Mouse (Mus musculus): ENCODE data around the gene Plod1. TPM values are rescaled to one million over a fixed set of nuclear protein-coding genes. Genes with fewer than 3 reads are reported as not detected.

Plod1 gene
- 83.8 and 102 TPM in 2 replicates for polyA plus RNA-seq (2014; fragmentation: Nextera tagmentation; extraction: Ambion mirVana)

DNA sequence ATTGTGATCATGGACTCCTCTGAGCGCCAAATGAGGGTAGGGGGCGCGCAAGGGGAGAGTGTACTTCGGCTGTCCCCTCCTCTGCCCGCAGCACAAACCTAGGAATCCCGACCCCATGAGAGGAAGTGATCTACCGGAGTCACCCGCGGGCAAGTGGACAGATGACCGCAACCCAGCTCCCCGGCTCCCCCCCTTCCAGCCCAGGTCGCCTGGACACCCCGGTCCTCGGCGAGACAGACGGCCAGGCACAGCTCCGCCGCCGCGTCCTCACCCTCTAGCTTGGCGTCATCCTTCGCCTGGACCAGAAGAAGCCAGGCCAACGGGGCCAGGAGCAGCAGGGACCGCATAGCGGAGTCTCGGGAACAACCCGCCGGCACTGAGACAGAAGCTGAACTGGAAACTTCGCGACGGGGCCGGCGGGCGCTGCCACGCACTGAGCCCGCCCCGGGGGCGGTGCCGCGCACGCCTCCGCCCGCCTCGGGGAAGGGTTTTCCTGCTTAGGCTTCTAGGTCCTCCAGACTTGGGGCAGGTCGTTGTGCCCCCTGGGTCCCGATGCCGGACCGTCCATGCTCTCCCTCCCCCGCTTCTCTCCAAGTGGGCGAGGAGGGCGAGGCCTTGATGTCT, at the start of gene Plod1:
TSS of gene Plod1 (minus strand) at position 437 of the 624 bp plus-strand sequence.
- peak; percentile 70 for ATAC-seq (ENCODE audit: low read depth)
- WGBS, result 0% methylated on average over 24 of the region's 51 CpGs
- DNase-seq (ENCODE audit: low spot score), result peak; percentile 88
- peak within 1 kb of the TSS; percentile 86 for H3K9ac ChIP-seq (ENCODE audit: low read depth, low read length)
- peak within 1 kb of the TSS; percentile 91 for H3K27ac ChIP-seq (replicated peaks; ENCODE audit: low read depth, low read length)
- H3K4me1 ChIP-seq (ENCODE audit: control insufficient read depth, insufficient read depth, low read length), result peaks cover 56% of the 10 kb centered on the region
- peaks cover 4% of the 10 kb centered on the region for H3K36me3 ChIP-seq (ENCODE audit: control insufficient read depth, insufficient read depth, low read length)
- no peaks in the 10 kb centered on the region for H3K27me3 ChIP-seq (replicated peaks; ENCODE audit: control insufficient read depth, insufficient read depth, low read length)
- no peaks in the 10 kb centered on the region for H3K9me3 ChIP-seq (ENCODE audit: control insufficient read depth, low read length)
- peak within 1 kb of the TSS; percentile 82 for H3K4me3 ChIP-seq (ENCODE audit: low read depth, low read length)
- H3K4me2 ChIP-seq (ENCODE audit: low read depth, low read length), result peak within 1 kb of the TSS; percentile 75

DNA sequence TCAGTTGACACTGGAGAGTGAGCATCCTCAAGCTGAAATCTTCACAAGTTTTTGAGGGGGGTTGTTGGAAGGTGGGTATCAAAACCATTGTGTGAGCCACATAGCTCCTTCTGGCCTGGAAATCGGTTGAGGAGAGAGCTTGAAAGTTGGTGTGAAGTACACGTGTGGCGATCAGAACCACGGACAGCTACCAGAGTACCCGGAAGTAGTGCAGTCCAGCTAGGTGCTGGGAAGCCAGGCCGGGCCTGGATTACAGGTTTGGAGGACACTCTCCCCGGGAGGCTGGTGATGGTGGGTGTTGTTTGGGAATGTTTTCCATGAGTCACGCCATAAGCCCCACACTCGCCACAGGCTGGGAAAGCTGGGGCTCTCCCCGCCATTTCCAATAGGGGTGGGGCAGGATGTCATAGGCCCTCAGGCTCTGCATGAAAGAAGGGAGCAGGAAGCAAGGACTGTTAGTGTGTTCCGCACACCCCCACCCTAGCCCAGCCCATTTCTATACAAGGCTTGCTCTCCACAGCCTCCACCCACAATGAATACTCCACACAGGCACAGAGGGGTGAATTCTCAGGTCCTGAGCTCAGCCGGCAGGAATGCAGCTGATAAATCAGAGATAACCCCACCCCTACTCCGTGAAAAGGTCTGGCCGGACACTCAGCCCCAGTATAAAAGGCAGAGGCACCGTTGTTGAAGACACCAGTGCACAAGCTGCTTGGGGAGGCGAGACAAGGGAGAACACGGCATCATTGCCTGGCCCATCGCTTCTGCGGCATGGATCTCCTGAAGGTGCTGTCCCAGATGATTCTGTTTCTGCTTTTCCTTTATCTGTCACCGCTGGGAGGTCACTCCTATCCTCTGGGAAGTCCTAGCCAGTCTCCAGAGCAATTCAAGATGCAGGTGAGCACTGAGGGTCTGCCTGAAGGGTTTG, 48.9 kb upstream of the Plod1 start, which contains the start of gene Nppb:
TSS of gene Nppb (plus strand) at position 584 of the 928 bp plus-strand sequence.
- no peak within 1 kb of the TSS for H3K27ac ChIP-seq (replicated peaks; ENCODE audit: low read depth, low read length)
- no peaks in the 10 kb centered on the region for H3K9me3 ChIP-seq (ENCODE audit: control insufficient read depth, low read length)
- H3K36me3 ChIP-seq (ENCODE audit: control insufficient read depth, insufficient read depth, low read length), result no peaks in the 10 kb centered on the region
- H3K27me3 ChIP-seq (replicated peaks; ENCODE audit: control insufficient read depth, insufficient read depth, low read length), result no peaks in the 10 kb centered on the region
- 28% methylated on average over 18 of the region's 20 CpGs for WGBS
- ATAC-seq (ENCODE audit: low read depth), result no peak
- H3K9ac ChIP-seq (ENCODE audit: low read depth, low read length), result no peak within 1 kb of the TSS
- no peak within 1 kb of the TSS for H3K4me2 ChIP-seq (ENCODE audit: low read depth, low read length)
- peak; percentile 57 for DNase-seq (ENCODE audit: low spot score)
- H3K4me1 ChIP-seq (ENCODE audit: control insufficient read depth, insufficient read depth, low read length), result no peaks in the 10 kb centered on the region
- no peak within 1 kb of the TSS for H3K4me3 ChIP-seq (ENCODE audit: low read depth, low read length)

- WGBS, result 78% methylated on average over 7 of the region's 7 CpGs
Measured at GRCm38 (mm10) chr4:147979441-147979860, 42.9 kb upstream of the Plod1 start.

DNA sequence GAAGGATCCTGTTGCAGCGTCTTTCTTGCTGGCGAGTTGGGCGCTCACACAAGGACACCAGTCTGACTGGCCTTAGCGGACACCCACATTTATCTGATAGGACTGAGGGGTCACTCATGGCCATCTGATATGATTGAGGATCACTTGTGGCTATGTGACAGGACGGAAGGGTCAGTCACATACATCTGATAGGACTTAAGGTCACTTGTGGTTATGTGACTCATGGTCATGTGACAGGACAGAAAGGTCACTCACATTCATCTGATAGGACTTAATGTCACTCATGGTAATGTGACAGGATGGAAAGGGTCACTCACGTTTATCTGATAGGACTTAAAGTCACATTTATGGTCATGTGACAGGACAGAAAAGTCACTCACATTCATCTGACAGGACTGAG, 41.8 kb upstream of the Plod1 start:
- 92% methylated on average over 6 of the region's 6 CpGs for WGBS

More at GRCm38 (mm10) chr4:147979441-147979860, 42.9 kb upstream of the Plod1 start:
- ATAC-seq (ENCODE audit: low read depth) (peak; percentile 47; the same call in 1 of the 2 replicates), DNase-seq (ENCODE audit: low spot score) (no peak)
- H3K36me3 ChIP-seq (ENCODE audit: control insufficient read depth, insufficient read depth, low read length), result no peaks in the 10 kb centered on the region
- no peaks in the 10 kb centered on the region for H3K4me1 ChIP-seq (ENCODE audit: control insufficient read depth, insufficient read depth, low read length)
- H3K4me3 ChIP-seq (ENCODE audit: low read depth, low read length), result no peak overlapping the region
- H3K9ac ChIP-seq (ENCODE audit: low read depth, low read length), result no peak overlapping the region
- no peak overlapping the region for H3K4me2 ChIP-seq (ENCODE audit: low read depth, low read length)
- H3K27ac ChIP-seq (replicated peaks; ENCODE audit: low read depth, low read length), result no peak overlapping the region
- H3K27me3 ChIP-seq (replicated peaks; ENCODE audit: control insufficient read depth, insufficient read depth, low read length), result no peaks in the 10 kb centered on the region
- no peaks in the 10 kb centered on the region; the same call in 1 of the 2 replicates for H3K9me3 ChIP-seq (ENCODE audit: control insufficient read depth, low read length)

DNA sequence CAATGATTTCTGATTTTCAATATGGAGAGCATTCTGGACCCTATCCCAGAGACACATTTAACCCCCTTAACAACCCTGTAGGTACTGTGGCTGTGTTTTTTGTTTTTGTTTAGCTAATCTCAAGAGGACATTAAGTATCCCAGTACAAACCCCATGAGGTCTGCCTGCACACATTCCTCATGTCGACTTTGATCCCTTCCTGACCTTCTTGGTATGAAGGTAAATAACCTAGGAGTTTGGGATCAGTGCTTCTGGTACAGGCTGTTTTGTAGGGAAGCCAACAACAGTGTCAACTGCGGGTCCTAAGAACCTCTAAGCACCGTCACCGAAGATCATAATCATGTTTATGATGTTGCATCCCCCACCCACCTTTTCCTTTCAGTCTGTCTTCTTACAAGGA, 41.2 kb upstream of the Plod1 start:
- no peaks in the 10 kb centered on the region for H3K27me3 ChIP-seq (replicated peaks; ENCODE audit: control insufficient read depth, insufficient read depth, low read length)
- no peak overlapping the region for H3K9ac ChIP-seq (ENCODE audit: low read depth, low read length)
- H3K27ac ChIP-seq (replicated peaks; ENCODE audit: low read depth, low read length), result no peak overlapping the region
- no peak for DNase-seq (ENCODE audit: low spot score)
- H3K4me3 ChIP-seq (ENCODE audit: low read depth, low read length), result no peak overlapping the region
- no peaks in the 10 kb centered on the region for H3K4me1 ChIP-seq (ENCODE audit: control insufficient read depth, insufficient read depth, low read length)
- WGBS, result 73% methylated on average over 4 of the region's 4 CpGs
- ATAC-seq (ENCODE audit: low read depth), result no peak
- H3K36me3 ChIP-seq (ENCODE audit: control insufficient read depth, insufficient read depth, low read length), result no peaks in the 10 kb centered on the region
- H3K4me2 ChIP-seq (ENCODE audit: low read depth, low read length), result no peak overlapping the region
- H3K9me3 ChIP-seq (ENCODE audit: control insufficient read depth, low read length), result no peaks in the 10 kb centered on the region; the same call in 1 of the 2 replicates

More for the DNA sequence above, 41.8 kb upstream of the Plod1 start:
- Histone ChIP-seq H3K4me1 (ENCODE audit: control insufficient read depth, insufficient read depth, low read length) (no peaks in the 10 kb centered on the region), H3K4me3 (ENCODE audit: low read depth, low read length) (no peak overlapping the region), H3K4me2 (ENCODE audit: low read depth, low read length) (no peak overlapping the region), H3K9ac (ENCODE audit: low read depth, low read length) (no peak overlapping the region), H3K36me3 (ENCODE audit: control insufficient read depth, insufficient read depth, low read length) (no peaks in the 10 kb centered on the region), H3K9me3 (ENCODE audit: control insufficient read depth, low read length) (no peaks in the 10 kb centered on the region; the same call in 1 of the 2 replicates), H3K27me3 (replicated peaks; ENCODE audit: control insufficient read depth, insufficient read depth, low read length) (no peaks in the 10 kb centered on the region), H3K27ac (replicated peaks; ENCODE audit: low read depth, low read length) (no peak overlapping the region)
- ATAC-seq (ENCODE audit: low read depth), result no peak
- DNase-seq (ENCODE audit: low spot score), result no peak

- DNase-seq (ENCODE audit: low spot score), result no peak
Measured at GRCm38 (mm10) chr4:147976237-147976636, 39.7 kb upstream of the Plod1 start.

DNA sequence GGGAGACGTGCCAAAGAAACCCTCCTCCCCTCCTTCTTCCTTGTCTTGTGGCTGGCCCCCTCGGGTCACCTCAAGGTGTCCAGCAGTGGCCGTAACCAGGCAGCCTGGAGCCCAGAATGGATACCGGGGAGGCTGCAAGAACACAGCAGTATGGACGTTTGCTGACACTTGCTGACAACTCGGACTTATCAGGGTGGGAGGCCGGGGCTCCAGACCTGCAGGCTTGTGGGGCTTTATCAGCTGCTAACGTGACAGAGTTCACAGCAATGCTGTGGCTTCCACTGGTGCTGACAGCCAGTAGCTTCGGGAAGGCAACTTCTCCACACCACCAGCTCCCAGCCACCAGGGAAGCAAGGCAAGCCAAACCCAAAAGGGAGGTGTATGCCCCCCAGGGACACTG, 32.8 kb upstream of the Plod1 start:
- no peak overlapping the region for H3K4me2 ChIP-seq (ENCODE audit: low read depth, low read length)
- H3K27me3 ChIP-seq (replicated peaks; ENCODE audit: control insufficient read depth, insufficient read depth, low read length), result no peaks in the 10 kb centered on the region
- WGBS, result 53% methylated on average over 9 of the region's 9 CpGs
- no peak overlapping the region for H3K4me3 ChIP-seq (ENCODE audit: low read depth, low read length)
- H3K9me3 ChIP-seq (ENCODE audit: control insufficient read depth, low read length), result no peaks in the 10 kb centered on the region
- H3K27ac ChIP-seq (replicated peaks; ENCODE audit: low read depth, low read length), result no peak overlapping the region
- H3K4me1 ChIP-seq (ENCODE audit: control insufficient read depth, insufficient read depth, low read length), result no peaks in the 10 kb centered on the region
- DNase-seq (ENCODE audit: low spot score), result no peak
- ATAC-seq (ENCODE audit: low read depth), result no peak
- H3K36me3 ChIP-seq (ENCODE audit: control insufficient read depth, insufficient read depth, low read length), result no peaks in the 10 kb centered on the region
- no peak overlapping the region for H3K9ac ChIP-seq (ENCODE audit: low read depth, low read length)

More at GRCm38 (mm10) chr4:147976237-147976636, 39.7 kb upstream of the Plod1 start:
- Histone ChIP-seq H3K4me3 (ENCODE audit: low read depth, low read length) (no peak overlapping the region), H3K4me1 (ENCODE audit: control insufficient read depth, insufficient read depth, low read length) (no peaks in the 10 kb centered on the region), H3K27ac (replicated peaks; ENCODE audit: low read depth, low read length) (no peak overlapping the region), H3K9ac (ENCODE audit: low read depth, low read length) (no peak overlapping the region), H3K4me2 (ENCODE audit: low read depth, low read length) (no peak overlapping the region), H3K27me3 (replicated peaks; ENCODE audit: control insufficient read depth, insufficient read depth, low read length) (no peaks in the 10 kb centered on the region), H3K36me3 (ENCODE audit: control insufficient read depth, insufficient read depth, low read length) (no peaks in the 10 kb centered on the region), H3K9me3 (ENCODE audit: control insufficient read depth, low read length) (no peaks in the 10 kb centered on the region; the same call in 1 of the 2 replicates)
- WGBS, result 70% methylated on average over 3 of the region's 3 CpGs
- no peak for ATAC-seq (ENCODE audit: low read depth)

DNA sequence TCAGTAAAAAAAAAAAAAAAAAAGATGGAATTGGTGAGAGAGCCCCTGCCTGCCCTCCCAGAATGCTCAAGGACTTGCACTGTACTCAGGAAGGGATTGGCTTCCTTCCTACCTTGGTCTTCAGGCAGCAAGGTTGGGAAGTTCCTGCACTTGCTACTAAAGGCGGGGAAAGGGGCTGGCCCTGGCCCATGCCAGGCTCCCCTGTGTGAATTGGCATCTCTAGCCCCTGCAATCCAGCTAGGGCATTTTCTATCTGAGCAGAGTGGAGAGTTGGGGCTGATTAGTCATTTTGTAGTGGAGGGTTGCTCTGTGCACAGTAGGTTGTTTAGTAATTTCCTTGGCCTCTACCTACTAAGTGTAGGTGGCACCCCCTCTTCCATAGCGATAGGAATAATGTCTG, 32.2 kb upstream of the Plod1 start:
- ATAC-seq (ENCODE audit: low read depth) (no peak), DNase-seq (ENCODE audit: low spot score) (no peak)
- Histone ChIP-seq H3K27ac (replicated peaks; ENCODE audit: low read depth, low read length) (no peak overlapping the region), H3K27me3 (replicated peaks; ENCODE audit: control insufficient read depth, insufficient read depth, low read length) (no peaks in the 10 kb centered on the region), H3K9ac (ENCODE audit: low read depth, low read length) (no peak overlapping the region), H3K4me3 (ENCODE audit: low read depth, low read length) (no peak overlapping the region), H3K4me2 (ENCODE audit: low read depth, low read length) (no peak overlapping the region), H3K36me3 (ENCODE audit: control insufficient read depth, insufficient read depth, low read length) (no peaks in the 10 kb centered on the region), H3K4me1 (ENCODE audit: control insufficient read depth, insufficient read depth, low read length) (no peaks in the 10 kb centered on the region), H3K9me3 (ENCODE audit: control insufficient read depth, low read length) (no peaks in the 10 kb centered on the region)
- WGBS, result 77% methylated on average over 2 of the region's 2 CpGs
